Mouse (Mus musculus) hindbrain, embryonic 11.5 days (tissue): ENCODE results near the gene Gtf2h5. TPM values are rescaled to one million over a fixed set of nuclear protein-coding genes. Genes with fewer than 3 reads are reported as not detected.

Experiments
- ATAC-seq: fragments of 200-750 bp; cut with Nextera tagmentation; 2 replicates; pipeline ENCODE4 v1.8.0; 2017; ENCODE audit warnings: mild to moderate bottlenecking, moderate TSS enrichment, moderate library complexity; ENCODE audit not compliant: low FRiP score
- DNase-seq: peaks from one replicate; pipeline ENCODE4 v3.0.0-alpha.2; 2015; ENCODE audit warnings: low spot score
- H3K27ac ChIP-seq: fragments of 300-500 bp; sonication (generic); 2 replicates; pipeline ENCODE4 v1.5.1; 2014; ENCODE audit warnings: mild to moderate bottlenecking, low read depth, low read length
- H3K27me3 ChIP-seq: fragments of 300-500 bp; sonication (generic); 2 replicates; pipeline ENCODE4 v1.6.1; 2014; ENCODE audit warnings: mild to moderate bottlenecking, low read length, moderate library complexity, mixed read lengths; ENCODE audit not compliant: control insufficient read depth, insufficient read depth
- H3K36me3 ChIP-seq: fragments of 300-500 bp; sonication (generic); 2 replicates; pipeline ENCODE4 v1.6.1; 2014; ENCODE audit warnings: mild to moderate bottlenecking, low read length, moderate library complexity, mixed read lengths; ENCODE audit not compliant: control insufficient read depth, insufficient read depth
- H3K4me1 ChIP-seq: fragments of 300-500 bp; sonication (generic); replicated peaks from 2 replicates; pipeline ENCODE4 v1.6.1; 2014; ENCODE audit warnings: low read length, mixed read lengths; ENCODE audit not compliant: control insufficient read depth, insufficient read depth
- H3K4me2 ChIP-seq: fragments of 300-500 bp; sonication (generic); replicated peaks from 2 replicates; pipeline ENCODE4 v1.6.1; 2014; ENCODE audit warnings: mild to moderate bottlenecking, low read depth, low read length
- H3K4me3 ChIP-seq: fragments of 300-500 bp; sonication (generic); 2 replicates; pipeline ENCODE4 v1.5.1; 2014; ENCODE audit warnings: low read depth, low read length
- H3K9ac ChIP-seq: fragments of 300-500 bp; sonication (generic); 2 replicates; pipeline ENCODE4 v1.6.1; 2014; ENCODE audit warnings: low read depth, low read length
- H3K9me3 ChIP-seq: fragments of 300-500 bp; sonication (generic); 2 replicates; pipeline ENCODE4 v1.6.1; 2016; ENCODE audit warnings: low read length; ENCODE audit not compliant: control insufficient read depth
- WGBS: fragments of 180-500 bp; shearing (Covaris S2); extraction: QIAGEN DNeasy Blood & Tissue Kit; methylation state at CpG from one replicate; pipeline ENCODE4 v1.1.7; 2014; 5-methylcytosine and 5-hydroxymethylcytosine counted together
- polyA plus RNA-seq: library from polyadenylated mRNA; unstranded; fragments of >200 nt; fragmentation: Nextera tagmentation; extraction: Ambion mirVana; gene quantifications from 2 replicates; pipeline ENCODE4 v1.2.1, GENCODE M21; 2014

Gene Gtf2h5
- polyA plus RNA-seq, 1 experiment from 2014 or later: 160 TPM

DNA sequence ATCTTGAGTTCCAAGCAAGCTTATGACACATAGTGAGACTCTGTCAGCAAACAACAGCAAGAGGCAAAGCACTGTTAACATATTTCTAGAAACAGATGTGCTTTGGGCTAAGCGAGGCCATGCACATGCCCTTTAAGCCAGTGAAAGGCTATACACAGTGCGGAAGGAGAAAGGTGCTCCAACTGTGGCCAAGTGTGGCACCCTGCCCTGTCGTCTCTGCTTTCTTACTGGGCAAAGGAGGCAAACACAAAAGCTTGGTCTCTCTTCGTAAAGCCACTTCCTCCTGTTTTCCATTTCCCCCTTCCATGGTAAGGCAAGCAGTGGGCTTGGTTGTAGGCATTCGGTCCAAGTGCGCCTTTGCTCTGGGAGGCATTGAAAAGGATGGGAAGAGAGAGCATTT lies 24.0 kb downstream of the Gtf2h5 start:
- Histone ChIP-seq H3K4me3 (no peak overlapping the region), H3K27ac (no peak overlapping the region), H3K36me3 (no peaks in the 10 kb centered on the region), H3K9ac (no peak overlapping the region), H3K4me2 (no peak overlapping the region), H3K4me1 (no peaks in the 10 kb centered on the region; the same call in 1 of the 2 replicates), H3K9me3 (no peaks in the 10 kb centered on the region), H3K27me3 (no peaks in the 10 kb centered on the region)
- 82% methylated on average over 6 of the region's 6 CpGs for WGBS
- no peak for DNase-seq
- no peak for ATAC-seq

- H3K4me1 ChIP-seq: no peaks in the 10 kb centered on the region; the same call in 1 of the 2 replicates
- peak within 1 kb of the TSS; percentile 94 for H3K4me3 ChIP-seq
- WGBS: 0% methylated on average over 18 of the region's 76 CpGs
Observed at GRCm38 (mm10) chr17:6106361-6107014, 26.9 kb downstream of the Gtf2h5 start, which contains the start of gene Tulp4. TSS of gene Tulp4 (plus strand) at chr17:6106437.

GRCm38 (mm10) chr17:6107015-6107601 lies 27.5 kb downstream of the Gtf2h5 start:
- Histone ChIP-seq H3K36me3 (no peaks in the 10 kb centered on the region), H3K9me3 (no peaks in the 10 kb centered on the region), H3K4me1 (no peaks in the 10 kb centered on the region; the same call in 1 of the 2 replicates), H3K27ac (peak overlapping the region; percentile 95), H3K9ac (peak overlapping the region; percentile 96), H3K4me2 (peak overlapping the region; percentile 71), H3K27me3 (no peaks in the 10 kb centered on the region), H3K4me3 (peak overlapping the region; percentile 94)
- ATAC-seq (peak; percentile 72; the same call in 1 of the 2 replicates), DNase-seq (peak; percentile 68)
- WGBS: under 1% methylated on average over 29 of the region's 50 CpGs

More at GRCm38 (mm10) chr17:6106361-6107014, 26.9 kb downstream of the Gtf2h5 start, which contains the start of gene Tulp4:
- ATAC-seq (peak; percentile 99), DNase-seq (peak; percentile 91)
- peak within 1 kb of the TSS; percentile 71 for H3K4me2 ChIP-seq
- peak within 1 kb of the TSS; percentile 95 for H3K27ac ChIP-seq
- no peaks in the 10 kb centered on the region for H3K36me3 ChIP-seq
- H3K27me3 ChIP-seq: no peaks in the 10 kb centered on the region
- H3K9me3 ChIP-seq: no peaks in the 10 kb centered on the region
- H3K9ac ChIP-seq: peak within 1 kb of the TSS; percentile 96

- Histone ChIP-seq H3K27ac (no peak overlapping the region), H3K4me1 (no peaks in the 10 kb centered on the region; the same call in 1 of the 2 replicates), H3K4me3 (peak overlapping the region; percentile 94), H3K36me3 (no peaks in the 10 kb centered on the region), H3K9me3 (no peaks in the 10 kb centered on the region), H3K27me3 (no peaks in the 10 kb centered on the region), H3K4me2 (peak overlapping the region; percentile 71), H3K9ac (peak overlapping the region; percentile 96)
- no peak for DNase-seq
- no peak for ATAC-seq
- WGBS: 63% methylated on average over 7 of the region's 7 CpGs
Observed at GRCm38 (mm10) chr17:6108175-6108574, 28.6 kb downstream of the Gtf2h5 start.

- no peak overlapping the region for H3K9ac ChIP-seq
- no peaks in the 10 kb centered on the region for H3K27me3 ChIP-seq
- H3K27ac ChIP-seq: no peak overlapping the region
- H3K4me1 ChIP-seq: no peaks in the 10 kb centered on the region; the same call in 1 of the 2 replicates
- H3K9me3 ChIP-seq: no peaks in the 10 kb centered on the region
- WGBS: 84% methylated on average over 3 of the region's 3 CpGs
- no peak overlapping the region for H3K4me2 ChIP-seq
- peak; percentile 18 for DNase-seq
- ATAC-seq: no peak
- no peaks in the 10 kb centered on the region for H3K36me3 ChIP-seq
- H3K4me3 ChIP-seq: no peak overlapping the region
Observed at GRCm38 (mm10) chr17:6110956-6111355, 31.4 kb downstream of the Gtf2h5 start.

DNA sequence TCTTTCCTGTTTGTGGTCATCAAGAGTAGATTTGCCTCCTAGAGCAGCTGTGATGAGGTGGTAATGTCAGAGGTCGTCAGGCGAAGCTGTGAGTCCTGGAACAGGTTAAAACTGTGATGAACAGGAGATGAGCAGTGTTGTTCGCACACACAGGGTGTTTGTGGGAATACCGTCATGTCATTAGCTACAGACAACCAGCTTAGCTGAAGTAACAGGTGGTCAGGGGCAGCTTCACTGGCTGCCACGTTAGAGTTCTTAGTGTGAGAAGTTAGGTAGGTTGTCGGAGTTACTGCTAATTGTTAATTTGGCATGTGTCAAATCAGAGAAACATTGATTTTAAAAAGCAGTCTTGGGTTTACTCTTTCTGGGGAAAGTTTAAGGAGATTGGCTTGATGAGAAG lies 34.1 kb downstream of the Gtf2h5 start:
- H3K9me3 ChIP-seq: no peaks in the 10 kb centered on the region
- no peak overlapping the region for H3K27ac ChIP-seq
- DNase-seq (no peak), ATAC-seq (no peak)
- no peak overlapping the region for H3K9ac ChIP-seq
- 91% methylated on average over 6 of the region's 6 CpGs for whole genome bisulfite sequencing
- H3K36me3 ChIP-seq: no peaks in the 10 kb centered on the region
- no peak overlapping the region for H3K4me2 ChIP-seq
- no peaks in the 10 kb centered on the region for H3K4me1 ChIP-seq
- H3K4me3 ChIP-seq: no peak overlapping the region
- no peaks in the 10 kb centered on the region for H3K27me3 ChIP-seq

- no peaks in the 10 kb centered on the region for H3K4me1 ChIP-seq
- no peak for DNase-seq
- ATAC-seq: no peak
- no peaks in the 10 kb centered on the region for H3K27me3 ChIP-seq
- H3K36me3 ChIP-seq: no peaks in the 10 kb centered on the region
- 95% methylated on average over 8 of the region's 9 CpGs for WGBS
- H3K9me3 ChIP-seq: no peaks in the 10 kb centered on the region
- H3K4me3 ChIP-seq: no peak overlapping the region
- H3K27ac ChIP-seq: no peak overlapping the region
- no peak overlapping the region for H3K9ac ChIP-seq
- no peak overlapping the region for H3K4me2 ChIP-seq
Observed at GRCm38 (mm10) chr17:6115085-6115484, 35.5 kb downstream of the Gtf2h5 start.

GRCm38 (mm10) chr17:6117148-6117725 lies 37.7 kb downstream of the Gtf2h5 start:
- Histone ChIP-seq H3K9me3 (no peaks in the 10 kb centered on the region), H3K36me3 (no peaks in the 10 kb centered on the region), H3K4me1 (no peaks in the 10 kb centered on the region), H3K9ac (no peak overlapping the region), H3K4me2 (no peak overlapping the region), H3K27ac (no peak overlapping the region), H3K4me3 (no peak overlapping the region), H3K27me3 (no peaks in the 10 kb centered on the region)
- ATAC-seq: no peak
- WGBS: 80% methylated on average over 4 of the region's 4 CpGs
- no peak for DNase-seq
